Mouse (Mus musculus): Measurements from ENCODE around the gene Ap5m1.

Gene Ap5m1

GRCm38 (mm10) chr14:49127162-49127779 lies 61.4 kb downstream of the Ap5m1 start:
- DNase-seq (ENCODE audit: low spot score), result no peak

GRCm38 (mm10) chr14:49128544-49129263 lies 62.8 kb downstream of the Ap5m1 start:
- no peak for DNase-seq (ENCODE audit: low spot score)

- DNase-seq (ENCODE audit: low spot score), result no peak
These were observed 66.5 kb downstream of the Ap5m1 start for GRCm38 (mm10) chr14:49132391-49132790.

- no peak for DNase-seq (ENCODE audit: low spot score)
These were observed 72.3 kb downstream of the Ap5m1 start for GRCm38 (mm10) chr14:49138171-49138570.

- no peak for DNase-seq (ENCODE audit: low spot score)
These were observed 74.9 kb downstream of the Ap5m1 start for GRCm38 (mm10) chr14:49140756-49141155.
